Mouse (Mus musculus): ENCODE data around the gene Bcor.

GRCm38 (mm10) chrX:12202951-12203350 is 42.8 kb upstream of the Bcor start:
- TF ChIP-seq POLR2A (IDR thresholded peaks at IDR 0.05; ENCODE audit: borderline replicate concordance, control insufficient read depth, low read depth, low read length) (no peak), CTCF (IDR thresholded peaks at IDR 0.05; ENCODE audit: control insufficient read depth, insufficient read depth, low read length) (no peak)

Measured in bone marrow, adult 2 months (tissue).